Mouse (Mus musculus): ENCODE results near the gene Rbm5. TPM values are rescaled to one million over a fixed set of nuclear protein-coding genes. Genes with fewer than 3 reads are reported as not detected.

Rbm5 gene
- polyA plus RNA-seq, 1 experiment = 143 TPM

DNA sequence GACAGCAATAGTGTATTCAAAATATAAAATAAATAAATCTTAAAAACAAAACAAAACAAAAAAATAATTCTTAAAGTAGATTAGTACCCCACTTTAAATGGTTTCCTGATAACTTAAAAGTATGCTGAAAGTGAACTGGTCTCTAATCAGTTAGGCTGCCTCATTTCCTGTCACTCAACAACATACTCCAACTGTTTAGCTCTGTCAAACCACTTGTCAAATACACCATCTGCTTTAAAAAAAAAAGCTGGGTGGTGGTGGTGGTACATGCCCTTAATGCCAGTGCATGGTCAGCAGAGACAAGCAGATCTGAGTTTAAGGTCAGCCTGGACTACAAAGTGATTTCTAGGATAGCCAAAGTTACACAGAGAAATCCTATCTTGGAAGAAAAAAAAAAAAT lies 6.0 kb upstream of the Rbm5 start:
- TF ChIP-seq CTCF (IDR thresholded peaks at IDR 0.05; ENCODE audit: low read depth, low read length) = no peak
- no peak for TF ChIP-seq EP300 (IDR thresholded peaks at IDR 0.05; ENCODE audit: insufficient read depth, low read depth, low read length)
- no peak for TF ChIP-seq POLR2A (IDR thresholded peaks at IDR 0.05; ENCODE audit: insufficient read depth, low read length)
- Histone ChIP-seq H3K27me3 (ENCODE audit: control insufficient read depth, insufficient read depth, low read length, poor library complexity, severe bottlenecking) (no peaks in the 10 kb centered on the region), H3K9ac (ENCODE audit: low read depth, poor library complexity, severe bottlenecking) (no peak overlapping the region), H3K4me3 (ENCODE audit: low read depth, low read length) (no peak overlapping the region), H3K9me3 (replicated peaks; ENCODE audit: control insufficient read depth, insufficient read depth, low read length, poor library complexity, severe bottlenecking) (no peaks in the 10 kb centered on the region), H3K27ac (ENCODE audit: insufficient read depth, low read length) (no peak overlapping the region), H3K36me3 (ENCODE audit: control insufficient read depth, insufficient read depth, low read length, poor library complexity, severe bottlenecking) (peaks cover 29% of the 10 kb centered on the region), H3K4me1 (ENCODE audit: control insufficient read depth, insufficient read depth, low read length) (no peaks in the 10 kb centered on the region)

DNA sequence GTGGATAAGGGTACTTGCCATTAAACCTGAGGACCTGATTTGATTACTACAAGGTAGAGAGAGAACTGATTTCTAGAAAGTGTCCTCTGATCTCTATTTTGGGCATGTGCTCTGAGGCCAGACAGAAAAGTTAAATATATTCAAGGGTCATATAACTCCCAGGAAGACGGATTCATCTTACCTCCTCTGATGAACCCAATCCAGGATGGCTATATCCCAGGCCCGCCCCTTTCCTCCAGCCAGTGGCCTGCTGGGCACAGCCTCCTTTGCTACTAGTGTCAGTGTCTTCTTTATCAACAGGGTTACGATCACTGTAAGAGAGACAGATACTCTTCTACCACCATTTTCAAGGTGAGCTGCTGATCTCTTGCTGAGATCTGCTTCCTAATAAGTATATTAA lies 3.6 kb upstream of the Rbm5 start:
- H3K36me3 ChIP-seq (ENCODE audit: control insufficient read depth, insufficient read depth, low read length, poor library complexity, severe bottlenecking) = peaks cover 13% of the 10 kb centered on the region
- TF ChIP-seq EP300 (IDR thresholded peaks at IDR 0.05; ENCODE audit: insufficient read depth, low read depth, low read length) (no peak), POLR2A (IDR thresholded peaks at IDR 0.05; ENCODE audit: insufficient read depth, low read length) (no peak), CTCF (IDR thresholded peaks at IDR 0.05; ENCODE audit: low read depth, low read length) (no peak)
- H3K27ac ChIP-seq (ENCODE audit: insufficient read depth, low read length) = no peak overlapping the region
- no peaks in the 10 kb centered on the region for H3K9me3 ChIP-seq (replicated peaks; ENCODE audit: control insufficient read depth, insufficient read depth, low read length, poor library complexity, severe bottlenecking)
- H3K4me1 ChIP-seq (ENCODE audit: control insufficient read depth, insufficient read depth, low read length) = no peaks in the 10 kb centered on the region
- no peak overlapping the region for H3K9ac ChIP-seq (ENCODE audit: low read depth, poor library complexity, severe bottlenecking)
- no peaks in the 10 kb centered on the region for H3K27me3 ChIP-seq (ENCODE audit: control insufficient read depth, insufficient read depth, low read length, poor library complexity, severe bottlenecking)
- H3K4me3 ChIP-seq (ENCODE audit: low read depth, low read length) = no peak overlapping the region

DNA sequence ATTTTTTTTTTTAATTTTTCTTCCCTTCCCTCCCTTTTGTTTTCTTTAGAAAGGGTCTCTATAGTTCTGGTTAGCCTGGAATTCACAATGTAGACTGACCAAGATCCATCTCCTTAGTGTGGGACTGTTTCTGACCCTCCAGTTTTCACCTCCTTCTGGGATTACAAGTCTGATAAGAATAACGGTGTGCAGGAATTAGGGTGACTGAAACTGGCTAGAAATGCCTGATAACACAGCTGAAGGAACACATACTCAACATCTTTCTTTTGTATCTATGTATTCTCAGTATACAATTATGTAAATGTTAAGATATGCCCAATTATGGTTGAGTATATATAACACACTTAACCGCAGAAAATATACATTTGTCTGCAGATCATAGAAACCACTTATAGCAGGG lies 986 bp upstream of the Rbm5 start:
- Histone ChIP-seq H3K9me3 (replicated peaks; ENCODE audit: control insufficient read depth, insufficient read depth, low read length, poor library complexity, severe bottlenecking) (no peaks in the 10 kb centered on the region), H3K9ac (ENCODE audit: low read depth, poor library complexity, severe bottlenecking) (no peak overlapping the region), H3K27me3 (ENCODE audit: control insufficient read depth, insufficient read depth, low read length, poor library complexity, severe bottlenecking) (no peaks in the 10 kb centered on the region), H3K4me1 (ENCODE audit: control insufficient read depth, insufficient read depth, low read length) (no peaks in the 10 kb centered on the region), H3K27ac (ENCODE audit: insufficient read depth, low read length) (no peak overlapping the region), H3K36me3 (ENCODE audit: control insufficient read depth, insufficient read depth, low read length, poor library complexity, severe bottlenecking) (peaks cover 29% of the 10 kb centered on the region), H3K4me3 (ENCODE audit: low read depth, low read length) (no peak overlapping the region)
- TF ChIP-seq CTCF (IDR thresholded peaks at IDR 0.05; ENCODE audit: low read depth, low read length) (no peak), EP300 (IDR thresholded peaks at IDR 0.05; ENCODE audit: insufficient read depth, low read depth, low read length) (no peak), POLR2A (IDR thresholded peaks at IDR 0.05; ENCODE audit: insufficient read depth, low read length) (no peak)

DNA sequence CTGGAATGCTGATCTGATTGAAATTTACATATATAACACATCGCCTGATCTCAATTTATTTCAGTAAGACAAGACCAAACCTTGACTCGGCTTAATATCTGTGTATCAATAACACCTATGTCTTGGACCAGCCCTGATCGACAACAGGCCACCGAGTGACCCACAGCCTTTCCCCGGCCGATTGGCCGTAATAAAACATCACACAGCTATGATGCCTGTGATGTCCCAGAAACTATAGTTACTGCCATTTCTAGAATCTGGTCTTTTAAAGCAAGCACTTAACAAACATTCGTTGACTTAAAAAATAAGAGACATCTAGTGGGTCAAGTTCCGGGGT lies 791 bp downstream of the Rbm5 start:
- TF ChIP-seq CTCF (IDR thresholded peaks at IDR 0.05; ENCODE audit: low read depth, low read length) (no peak), POLR2A (IDR thresholded peaks at IDR 0.05; ENCODE audit: insufficient read depth, low read length) (no peak), EP300 (IDR thresholded peaks at IDR 0.05; ENCODE audit: insufficient read depth, low read depth, low read length) (no peak)
- H3K9ac ChIP-seq (ENCODE audit: low read depth, poor library complexity, severe bottlenecking) = peak overlapping the region; percentile 96
- peaks cover 36% of the 10 kb centered on the region for H3K36me3 ChIP-seq (ENCODE audit: control insufficient read depth, insufficient read depth, low read length, poor library complexity, severe bottlenecking)
- H3K9me3 ChIP-seq (replicated peaks; ENCODE audit: control insufficient read depth, insufficient read depth, low read length, poor library complexity, severe bottlenecking) = no peaks in the 10 kb centered on the region
- H3K27ac ChIP-seq (ENCODE audit: insufficient read depth, low read length) = no peak overlapping the region
- peak overlapping the region; percentile 95 for H3K4me3 ChIP-seq (ENCODE audit: low read depth, low read length)
- no peaks in the 10 kb centered on the region for H3K27me3 ChIP-seq (ENCODE audit: control insufficient read depth, insufficient read depth, low read length, poor library complexity, severe bottlenecking)
- no peaks in the 10 kb centered on the region for H3K4me1 ChIP-seq (ENCODE audit: control insufficient read depth, insufficient read depth, low read length)

DNA sequence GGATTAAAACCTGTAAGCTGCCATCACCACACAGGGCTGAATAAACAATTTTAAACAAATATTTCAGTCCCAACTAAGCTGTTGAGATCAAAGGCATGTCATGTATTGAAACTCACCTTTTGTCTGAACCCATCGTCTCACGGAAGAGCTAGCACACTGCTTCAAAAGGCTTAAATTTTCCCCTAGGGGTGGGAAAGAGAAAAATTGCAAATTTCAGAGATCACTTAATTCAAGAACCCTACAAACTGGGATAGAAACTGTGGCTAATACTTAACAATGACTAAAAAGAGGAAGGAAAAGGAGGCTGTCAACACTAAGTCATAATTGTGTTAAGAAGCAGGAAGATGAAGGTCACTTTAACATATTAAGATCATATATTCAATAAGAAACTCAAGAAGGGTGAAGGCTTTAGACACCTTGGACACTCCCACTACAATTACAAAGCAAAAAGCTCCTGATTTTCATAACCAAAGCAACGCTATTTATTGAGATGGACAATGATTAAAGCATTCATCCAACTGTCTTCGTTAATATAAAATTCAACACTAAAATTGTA lies 1.3 kb downstream of the Rbm5 start:
- TF ChIP-seq CTCF (IDR thresholded peaks at IDR 0.05; ENCODE audit: low read depth, low read length) = no peak
- TF ChIP-seq EP300 (IDR thresholded peaks at IDR 0.05; ENCODE audit: insufficient read depth, low read depth, low read length) = no peak
- no peak for TF ChIP-seq POLR2A (IDR thresholded peaks at IDR 0.05; ENCODE audit: insufficient read depth, low read length)
- Histone ChIP-seq H3K36me3 (ENCODE audit: control insufficient read depth, insufficient read depth, low read length, poor library complexity, severe bottlenecking) (peaks cover 39% of the 10 kb centered on the region), H3K4me1 (ENCODE audit: control insufficient read depth, insufficient read depth, low read length) (no peaks in the 10 kb centered on the region), H3K9ac (ENCODE audit: low read depth, poor library complexity, severe bottlenecking) (peak overlapping the region; percentile 96), H3K4me3 (ENCODE audit: low read depth, low read length) (peak overlapping the region; percentile 95), H3K9me3 (replicated peaks; ENCODE audit: control insufficient read depth, insufficient read depth, low read length, poor library complexity, severe bottlenecking) (no peaks in the 10 kb centered on the region), H3K27me3 (ENCODE audit: control insufficient read depth, insufficient read depth, low read length, poor library complexity, severe bottlenecking) (no peaks in the 10 kb centered on the region), H3K27ac (ENCODE audit: insufficient read depth, low read length) (no peak overlapping the region)

DNA sequence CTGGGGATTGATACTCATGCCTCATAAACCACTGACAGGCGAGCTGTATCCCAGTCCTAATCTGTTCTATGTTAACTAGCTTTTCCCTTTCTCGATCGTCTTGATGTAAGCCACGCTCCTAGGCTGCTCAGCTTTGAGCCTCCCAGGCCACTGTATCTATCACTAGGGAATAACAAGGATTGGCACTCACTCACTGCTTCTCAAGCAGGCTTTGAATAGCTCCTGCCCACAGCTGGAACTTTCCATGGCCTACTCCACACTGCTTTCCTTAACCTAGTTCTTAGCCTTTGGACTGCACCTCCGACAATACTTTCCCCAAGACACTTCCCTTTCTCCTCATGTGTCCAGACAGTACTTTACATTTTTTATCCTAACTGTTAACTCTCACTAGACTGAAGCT lies 1.9 kb downstream of the Rbm5 start:
- H3K4me3 ChIP-seq (ENCODE audit: low read depth, low read length) = no peak overlapping the region
- no peaks in the 10 kb centered on the region for H3K9me3 ChIP-seq (replicated peaks; ENCODE audit: control insufficient read depth, insufficient read depth, low read length, poor library complexity, severe bottlenecking)
- TF ChIP-seq EP300 (IDR thresholded peaks at IDR 0.05; ENCODE audit: insufficient read depth, low read depth, low read length) (no peak), POLR2A (IDR thresholded peaks at IDR 0.05; ENCODE audit: insufficient read depth, low read length) (no peak), CTCF (IDR thresholded peaks at IDR 0.05; ENCODE audit: low read depth, low read length) (no peak)
- no peaks in the 10 kb centered on the region for H3K27me3 ChIP-seq (ENCODE audit: control insufficient read depth, insufficient read depth, low read length, poor library complexity, severe bottlenecking)
- no peaks in the 10 kb centered on the region for H3K4me1 ChIP-seq (ENCODE audit: control insufficient read depth, insufficient read depth, low read length)
- no peak overlapping the region for H3K9ac ChIP-seq (ENCODE audit: low read depth, poor library complexity, severe bottlenecking)
- peaks cover 46% of the 10 kb centered on the region for H3K36me3 ChIP-seq (ENCODE audit: control insufficient read depth, insufficient read depth, low read length, poor library complexity, severe bottlenecking)
- H3K27ac ChIP-seq (ENCODE audit: insufficient read depth, low read length) = no peak overlapping the region
